Mouse (Mus musculus): Measurements from ENCODE around the gene Otud7a.

Gene Otud7a

DNA sequence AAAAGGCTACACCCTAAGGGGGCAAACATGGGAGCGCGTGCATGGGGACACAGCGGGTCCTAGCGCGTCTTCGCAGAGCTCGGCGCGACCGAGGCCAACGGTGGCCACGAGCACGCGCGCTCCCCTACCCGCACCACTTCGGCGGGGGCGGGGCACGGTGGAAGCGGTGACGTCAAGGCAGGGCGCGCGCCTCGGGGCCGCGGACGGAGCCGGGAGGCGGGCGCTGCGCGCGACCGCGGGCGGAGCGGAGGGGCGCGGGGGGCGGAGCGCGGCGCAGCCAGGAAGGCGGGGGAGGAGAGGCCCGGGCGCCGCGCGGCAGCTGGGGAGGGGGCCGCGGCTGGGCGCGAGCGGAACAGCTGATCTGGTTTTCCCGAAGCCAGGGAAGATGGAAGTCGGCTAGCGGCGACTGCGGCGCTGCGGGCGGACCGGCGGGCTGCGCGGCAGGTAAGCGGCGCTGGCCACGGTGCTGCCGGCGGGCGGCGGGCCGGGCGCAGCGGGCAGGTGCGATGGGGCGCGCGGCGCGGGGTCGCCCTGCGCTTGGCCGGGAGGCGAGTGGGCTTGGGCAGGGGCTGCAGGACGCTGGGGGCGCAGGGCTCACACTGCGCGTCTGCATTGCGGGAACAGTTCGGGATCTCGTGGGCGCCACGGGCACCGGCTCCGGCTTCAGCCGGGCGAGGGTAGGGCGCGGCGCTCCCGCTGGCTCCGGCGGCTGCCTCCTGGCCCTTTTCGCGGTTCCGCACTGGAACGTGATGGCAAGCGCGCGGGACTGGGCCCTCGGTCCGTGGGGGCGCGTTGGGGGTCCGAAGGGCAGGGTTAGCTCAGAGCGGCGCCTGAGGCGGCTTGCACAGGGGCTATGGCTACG lies at the start of gene Otud7a:
Gene Otud7a, plus strand, starts transcription at position 268 of the 862 bp plus-strand sequence.
- POLR2A ChIA-PET, result no interaction called here
- CTCF ChIA-PET, result interaction anchor here in 2 of 4 experiments (1.0 to 1.6 kb wide), 2 partner anchors 123 to 227 kb away, joined by 3 to 4 read pairs; no protein-coding TSS in a partner anchor

GRCm38 (mm10) chr7:63405988-63406387 lies 38.6 kb upstream of the Otud7a start:
- POLR2A ChIA-PET, result no interaction called here
- CTCF ChIA-PET, result no interaction called here

DNA sequence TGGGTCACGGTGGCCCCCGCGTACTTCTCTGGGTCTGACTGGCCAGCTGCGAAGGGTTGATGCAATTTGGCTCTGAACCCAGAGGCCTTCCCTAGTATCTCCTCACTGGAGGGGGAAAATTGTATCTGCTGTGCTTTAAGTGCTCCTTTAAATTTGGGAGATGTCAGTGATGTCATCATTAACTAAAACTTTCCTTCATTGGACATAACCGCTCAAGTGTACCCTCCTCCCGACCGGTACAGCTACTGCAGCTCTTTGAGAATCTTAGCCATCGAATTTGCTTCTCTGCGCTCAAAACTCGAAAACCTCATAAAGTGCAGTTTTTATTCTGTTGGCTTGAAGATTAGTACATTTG lies 772 bp downstream of the Otud7a start:
- POLR2A ChIA-PET, result no interaction called here
- CTCF ChIA-PET, result interaction anchor here in 1 of 4 experiments (1.6 kb wide), 1 partner anchor 227 kb away, joined by 3 read pairs; no protein-coding TSS in a partner anchor

DNA sequence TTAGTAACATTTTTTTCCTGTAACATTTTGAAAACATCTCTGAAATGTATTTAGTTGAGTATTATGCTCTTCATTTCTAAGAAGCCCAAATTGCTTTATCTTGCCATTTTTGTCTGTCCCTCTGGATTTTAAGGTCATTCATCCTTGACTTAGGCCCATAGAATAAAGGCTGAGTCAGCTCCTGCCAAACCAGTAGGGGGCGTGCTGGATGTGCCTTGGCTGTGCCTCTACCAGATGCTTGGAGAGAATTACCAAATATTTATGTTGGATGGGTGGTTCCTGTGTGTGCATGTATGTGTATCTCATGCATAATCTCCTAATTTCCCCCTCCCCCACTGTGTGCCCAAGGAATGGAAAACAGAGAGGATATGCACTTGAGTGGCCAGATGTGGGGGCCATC lies 2.4 kb downstream of the Otud7a start:
- POLR2A ChIA-PET, result no interaction called here
- CTCF ChIA-PET, result interaction anchor here in 3 of 4 experiments (0.6 to 1.3 kb wide), 4 partner anchors 9 to 839 kb away, joined by 3 to 4 read pairs (median 3); no protein-coding TSS in a partner anchor

DNA sequence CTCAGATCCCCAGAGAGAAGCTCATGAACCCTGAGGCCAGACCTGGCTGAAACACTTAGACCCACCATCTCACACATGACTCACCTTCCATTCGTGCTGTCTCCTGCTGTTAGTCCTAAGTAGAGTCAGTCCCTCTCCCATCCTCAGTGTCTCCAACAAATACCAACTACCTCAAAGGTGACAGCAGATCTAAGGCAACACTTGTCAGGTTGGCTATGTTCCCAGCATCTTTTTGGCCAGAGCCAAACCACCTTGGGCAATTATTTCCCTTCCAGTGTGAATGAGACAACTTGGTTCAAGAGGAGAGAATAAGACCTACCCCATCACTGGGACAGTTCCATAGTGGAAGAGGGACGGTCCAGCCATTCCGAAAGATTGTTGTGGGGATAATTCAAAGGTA lies 10.7 kb downstream of the Otud7a start:
- POLR2A ChIA-PET, result no interaction called here
- CTCF ChIA-PET, result no interaction called here

- CTCF ChIA-PET, result no interaction called here
These were observed 17.7 kb downstream of the Otud7a start for GRCm38 (mm10) chr7:63462234-63462633.

DNA sequence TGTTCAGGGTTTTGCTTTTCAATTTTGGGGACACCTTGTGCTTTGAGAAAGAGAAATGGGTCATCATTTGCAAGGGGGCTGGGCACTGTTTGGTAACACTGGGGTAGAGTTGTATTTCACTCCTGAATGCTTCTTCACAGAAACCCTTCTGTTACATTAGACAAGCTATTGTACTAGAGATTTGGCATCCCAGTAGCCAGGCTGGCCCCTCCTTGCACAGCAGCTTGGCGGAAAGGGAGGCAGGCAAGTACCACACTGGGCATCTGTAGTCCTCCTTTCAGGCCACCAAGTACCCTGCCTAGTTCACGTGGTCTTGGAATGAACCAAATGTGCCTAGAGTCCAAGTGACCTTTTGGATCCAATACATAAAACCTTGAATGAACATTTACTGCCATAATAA lies 18.1 kb downstream of the Otud7a start:
- POLR2A ChIA-PET, result no interaction called here
- CTCF ChIA-PET, result no interaction called here

More at GRCm38 (mm10) chr7:63462234-63462633, 17.7 kb downstream of the Otud7a start:
- POLR2A ChIA-PET, result no interaction called here

GRCm38 (mm10) chr7:63466729-63467128 lies 22.2 kb downstream of the Otud7a start:
- ChIA-PET CTCF (no interaction called here), POLR2A (no interaction called here)

- ChIA-PET CTCF (no interaction called here), POLR2A (no interaction called here)
These were observed 23.7 kb downstream of the Otud7a start for GRCm38 (mm10) chr7:63468258-63468657.

GRCm38 (mm10) chr7:63483091-63483490 lies 38.5 kb downstream of the Otud7a start:
- CTCF ChIA-PET, result no interaction called here
- POLR2A ChIA-PET, result no interaction called here

- CTCF ChIA-PET, result interaction anchor here in 1 of 4 experiments (1.3 kb wide), 1 partner anchor 172 kb away, joined by 3 read pairs; no protein-coding TSS in a partner anchor
- POLR2A ChIA-PET, result interaction anchor here in 1 of 4 experiments (0.6 kb wide), 1 partner anchor 909 kb away, joined by 3 read pairs; no protein-coding TSS in a partner anchor
These were observed 52.5 kb downstream of the Otud7a start for GRCm38 (mm10) chr7:63497051-63497547.

DNA sequence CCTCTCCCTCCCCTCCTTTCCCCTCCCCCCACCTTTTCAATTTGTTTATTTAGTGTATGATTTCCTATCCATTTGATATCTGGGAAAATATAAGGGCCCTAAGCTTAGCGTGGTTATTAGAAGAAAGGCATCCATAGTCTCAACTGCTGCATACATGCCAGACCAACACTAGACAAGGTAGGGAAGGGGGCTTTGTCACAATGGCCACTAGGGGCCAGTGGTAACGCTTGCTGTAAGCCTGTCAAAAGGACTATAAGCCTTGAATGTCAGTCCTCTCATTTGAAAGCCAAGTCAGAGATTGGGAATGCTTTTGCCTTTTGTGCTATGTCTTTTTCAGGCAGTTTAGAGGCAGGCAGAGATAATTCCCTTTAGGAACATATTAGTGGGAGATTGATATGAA lies 59.7 kb downstream of the Otud7a start:
- CTCF ChIA-PET, result interaction anchor here in 2 of 4 experiments (0.7 to 1.4 kb wide), 2 partner anchors 10 to 168 kb away, joined by 3 to 4 read pairs; no protein-coding TSS in a partner anchor

DNA sequence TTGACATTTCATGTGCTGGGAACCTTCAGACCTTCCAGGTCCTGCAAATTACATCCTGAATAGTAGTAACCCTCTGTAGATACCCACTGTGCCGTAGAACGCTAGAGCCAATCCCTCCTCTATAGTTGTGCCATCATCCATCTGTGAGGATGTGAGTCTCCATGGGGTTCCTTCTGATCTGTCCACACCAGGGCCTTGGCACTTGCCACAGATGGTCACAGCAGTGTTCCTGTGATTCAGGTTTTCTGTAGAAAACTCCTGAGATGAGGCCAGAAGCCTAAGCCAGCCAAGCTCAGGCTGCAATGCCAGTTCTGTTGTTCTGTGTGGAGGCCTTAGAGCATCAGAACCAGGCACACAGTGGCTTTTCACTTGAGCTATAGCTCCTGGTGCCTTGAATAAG lies 63.5 kb downstream of the Otud7a start:
- CTCF ChIA-PET, result no interaction called here
- POLR2A ChIA-PET, result interaction anchor here in 1 of 4 experiments (0.6 kb wide), 1 partner anchor 463 kb away, joined by 4 read pairs; no protein-coding TSS in a partner anchor

More for the DNA sequence above, 59.7 kb downstream of the Otud7a start:
- POLR2A ChIA-PET, result no interaction called here

GRCm38 (mm10) chr7:63509825-63510224 lies 65.3 kb downstream of the Otud7a start:
- POLR2A ChIA-PET, result interaction anchor here in 2 of 4 experiments (0.6 to 0.7 kb wide), 2 partner anchors 8 to 439 kb away, joined by 3 read pairs; no protein-coding TSS in a partner anchor
- CTCF ChIA-PET, result interaction anchor here in 2 of 4 experiments (0.6 to 1.6 kb wide), 3 partner anchors 16 to 561 kb away, joined by 3 read pairs; no protein-coding TSS in a partner anchor

DNA sequence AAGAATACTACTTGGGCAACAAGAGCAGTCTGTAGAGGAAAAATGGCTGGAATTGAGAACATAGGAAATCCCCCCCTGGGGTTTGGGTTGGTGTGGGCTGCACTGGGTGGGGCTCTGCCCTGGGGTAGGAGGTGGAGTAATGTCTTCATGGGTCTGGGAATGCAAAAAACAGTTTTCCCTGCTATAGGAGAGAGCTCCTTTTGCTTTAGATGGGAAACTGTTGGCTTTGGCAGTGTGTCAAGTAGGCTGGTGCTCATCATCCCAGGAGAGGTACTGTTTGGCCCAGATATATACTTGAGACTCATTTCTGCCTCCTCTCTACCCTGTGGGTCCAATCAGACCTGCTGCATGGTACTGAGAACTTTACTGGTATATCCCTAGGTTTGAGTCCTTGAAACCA lies 66.9 kb downstream of the Otud7a start:
- CTCF ChIA-PET, result no interaction called here
- POLR2A ChIA-PET, result no interaction called here

DNA sequence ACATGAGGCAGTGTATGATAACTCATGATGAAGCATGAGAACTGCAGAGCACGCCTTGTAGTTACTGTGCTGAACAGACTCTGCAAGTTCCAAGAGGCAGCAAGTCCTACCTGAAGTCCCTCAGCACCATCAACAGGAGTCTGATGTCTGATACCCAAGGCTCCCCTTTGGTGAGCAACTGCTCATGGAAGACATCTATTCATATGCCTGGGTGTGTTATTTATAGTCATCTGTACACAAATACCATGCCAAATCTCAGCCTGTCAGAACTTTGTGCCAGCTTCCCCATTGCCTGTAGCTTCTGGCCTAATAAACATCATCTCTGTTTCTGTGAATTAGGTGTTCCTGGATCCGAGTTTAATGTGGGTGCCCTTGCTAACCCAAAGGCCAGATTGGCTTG lies 68.0 kb downstream of the Otud7a start:
- POLR2A ChIA-PET, result no interaction called here
- CTCF ChIA-PET, result no interaction called here

DNA sequence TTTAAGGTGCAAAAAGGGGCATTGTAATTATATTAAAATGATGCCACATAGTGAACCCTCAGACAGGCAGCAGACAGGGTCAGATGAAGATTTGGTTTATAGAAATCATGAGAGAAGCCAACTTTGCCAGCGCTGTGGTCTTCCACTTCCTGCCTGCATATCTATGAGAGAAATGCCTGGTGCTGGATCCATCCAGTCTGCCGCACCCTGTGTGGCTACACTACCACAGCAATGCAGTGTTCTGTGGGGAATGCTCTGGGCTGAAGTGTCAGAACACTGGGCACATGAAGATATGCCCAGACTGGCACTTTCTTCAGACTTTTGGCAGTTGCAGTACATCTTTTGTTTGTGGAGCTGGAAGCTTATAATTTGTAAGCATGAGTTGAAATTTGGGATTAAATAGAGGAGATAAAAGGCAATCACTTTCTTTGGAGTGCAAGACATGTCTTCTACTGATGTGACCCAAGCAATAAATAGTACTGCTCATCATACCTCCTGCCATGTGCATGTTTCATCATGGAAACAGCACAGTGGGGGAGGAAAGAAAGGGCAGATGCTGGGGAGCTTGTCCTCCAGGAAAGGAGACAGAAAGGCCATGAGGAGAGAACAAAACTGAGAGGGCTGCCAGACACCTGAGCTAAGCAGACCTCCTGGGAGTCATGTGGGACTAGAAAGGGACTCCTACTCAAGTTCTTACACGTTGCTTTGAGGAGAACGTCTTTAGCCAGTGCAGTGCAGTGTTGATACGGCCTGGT lies 71.8 kb downstream of the Otud7a start:
- ChIA-PET CTCF (no interaction called here), POLR2A (no interaction called here)

DNA sequence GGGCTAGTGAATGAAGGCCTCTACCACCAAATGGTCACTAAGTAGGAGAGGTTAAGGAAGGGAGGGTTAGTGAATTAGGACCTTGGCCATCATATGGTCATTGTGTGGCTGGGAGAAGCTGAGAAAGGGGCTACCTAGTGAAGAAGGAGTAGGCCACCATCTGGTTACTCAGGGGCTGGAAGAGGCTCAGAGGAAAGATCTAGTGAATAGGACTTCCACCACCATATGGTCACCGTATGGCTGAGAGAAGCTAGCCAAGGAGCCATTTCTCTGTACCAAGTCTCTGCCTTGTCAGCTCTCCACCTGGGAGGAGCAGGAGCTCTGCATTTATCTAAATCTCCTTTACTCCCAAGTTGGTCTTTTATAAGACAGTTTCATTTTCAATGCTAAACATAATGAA lies 75.7 kb downstream of the Otud7a start:
- CTCF ChIA-PET, result interaction anchor here in 1 of 4 experiments (1.7 kb wide), 1 partner anchor 26 kb away, joined by 4 read pairs; no protein-coding TSS in a partner anchor
- POLR2A ChIA-PET, result interaction anchor here in 2 of 4 experiments (0.6 to 1.1 kb wide), 2 partner anchors 13 to 64 kb away, joined by 3 to 6 read pairs; no protein-coding TSS in a partner anchor

DNA sequence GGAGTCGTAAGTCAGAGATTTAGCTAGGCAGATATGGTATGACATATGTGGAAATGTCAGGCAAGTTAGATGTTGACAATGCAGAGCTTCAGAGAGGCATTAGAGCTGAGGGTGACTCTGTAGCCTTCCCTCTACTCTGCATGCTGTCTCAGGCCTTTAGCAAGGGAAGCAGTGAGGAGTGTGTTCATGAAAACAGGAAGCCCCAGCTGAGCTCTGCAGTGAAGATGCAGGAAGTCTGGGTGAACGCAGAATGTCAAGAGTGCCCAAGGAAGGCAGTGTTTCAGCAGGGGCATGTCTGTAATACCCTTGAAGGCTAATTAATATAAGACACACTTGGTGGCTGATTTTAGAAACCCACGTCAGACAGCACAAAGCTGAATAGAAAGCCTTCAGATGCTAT lies 77.9 kb downstream of the Otud7a start:
- ChIA-PET POLR2A (no interaction called here), CTCF (no interaction called here)

- CTCF ChIA-PET, result no interaction called here
- POLR2A ChIA-PET, result no interaction called here
These were observed 78.5 kb downstream of the Otud7a start for GRCm38 (mm10) chr7:63523051-63523450.

Measured in embryonic stem cell, embryonic (primary cell).